Mouse (Mus musculus) left cerebral cortex, adult 9 months (tissue): ENCODE results near the gene Car14.
"Not testable (repeated sequence)": the region's sequence is repeated elsewhere in the genome, so short reads cannot be mapped to it uniquely, and the experiment has no call there.

Source experiments
- DNase-seq, 2 experiments: peaks; one replicate each; pipeline ENCODE4 v3.0.0; 2022; ENCODE audit warnings: low spot score in 2 of 2

The Car14 gene

GRCm38 (mm10) chr3:95857050-95857449 is 47.4 kb downstream of the Car14 start:
- not testable (repeated sequence) for DNase-seq

DNA sequence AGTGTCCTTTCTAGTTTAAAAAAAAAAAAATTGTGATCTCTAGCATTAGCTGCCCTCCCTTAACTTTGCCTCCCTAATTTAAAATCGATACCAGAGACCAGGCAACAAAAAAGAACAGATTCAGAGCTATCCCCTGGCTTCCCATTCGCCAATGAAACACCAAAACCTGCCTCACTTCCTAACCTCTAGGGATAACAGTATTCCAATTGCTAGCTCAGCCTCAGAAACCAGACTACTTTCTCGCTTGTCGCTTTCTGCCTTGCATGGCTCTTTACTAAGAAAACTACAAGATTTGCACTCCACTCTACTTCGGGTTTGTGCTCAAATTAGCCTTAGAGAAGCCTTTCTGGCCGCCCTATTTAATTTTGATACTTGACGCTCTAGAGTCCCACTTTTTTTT is 48.4 kb downstream of the Car14 start:
- DNase-seq: no peak

DNA sequence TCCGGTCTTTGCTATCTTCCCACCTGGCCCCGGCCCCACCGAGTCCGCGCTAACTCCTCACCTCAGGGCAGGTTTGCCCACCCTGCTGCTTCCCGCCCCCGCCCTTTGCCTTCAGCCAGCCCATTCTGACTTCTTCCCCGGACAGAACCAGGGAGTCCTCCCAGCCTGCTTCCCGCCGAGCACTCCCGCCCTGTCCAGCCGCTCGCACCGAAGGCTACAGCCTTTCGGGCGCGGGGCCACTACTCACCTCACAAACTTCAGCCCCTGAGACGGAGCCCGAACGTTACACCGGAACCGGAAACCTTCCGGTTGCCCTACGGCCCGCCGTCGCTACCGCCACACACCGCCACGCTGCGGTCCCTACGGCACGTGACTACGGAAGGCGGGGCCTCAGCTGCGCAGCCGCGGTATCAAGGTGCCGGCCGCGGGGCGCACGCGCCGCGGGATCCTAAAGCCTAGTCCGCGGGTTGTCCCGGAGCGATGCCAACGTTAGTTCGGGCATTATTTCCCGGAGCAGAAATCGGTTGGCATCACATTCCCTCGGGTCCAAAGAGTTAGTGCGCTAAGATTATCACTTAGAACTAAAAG is 48.9 kb downstream of the Car14 start, which contains the start of gene Prpf3:
Prpf3 (minus strand) TSS at position 384 of the 588 bp plus-strand sequence.
- DNase-seq: peak; percentile 84 to 94

- no peak for DNase-seq
These were observed 53.2 kb downstream of the Car14 start for GRCm38 (mm10) chr3:95851317-95851716.

- no peak for DNase-seq
These were observed 53.9 kb downstream of the Car14 start for GRCm38 (mm10) chr3:95850611-95851010.
